Mouse (Mus musculus): ENCODE measurements at regions not wholly inside any gene's neighbourhood (a gene's known extent, or its start where the extent isn't known, plus 50 kb on each side); places are given as distances from the start of the nearest gene placed in this dataset.

DNA sequence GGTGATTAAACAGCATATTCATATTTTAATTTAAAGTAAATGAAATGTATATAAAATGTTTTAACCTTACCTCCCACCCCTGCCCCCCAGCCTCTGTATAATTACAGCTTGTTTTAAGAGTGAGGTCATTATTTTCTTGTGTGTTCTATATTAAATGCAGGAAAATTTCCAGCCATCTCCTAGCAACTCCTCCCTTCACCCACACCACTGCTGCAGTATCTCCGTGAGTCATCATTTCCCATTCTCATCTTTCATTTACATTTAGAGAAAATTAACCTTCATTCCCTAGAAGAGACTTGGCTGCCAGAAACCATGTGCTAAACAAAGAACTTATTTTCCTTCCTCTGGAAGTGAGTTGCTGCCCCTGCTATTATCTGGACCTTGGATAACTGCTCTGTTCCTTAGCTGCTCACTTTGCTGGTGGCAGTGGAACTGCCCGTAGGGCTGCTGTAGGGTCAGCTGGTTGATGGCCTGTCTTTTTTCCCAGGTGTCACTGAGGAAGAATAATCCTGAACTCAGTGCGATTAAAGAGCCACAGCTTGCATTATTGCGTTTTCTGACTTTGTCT, 467.6 kb downstream of the Mdfic start:
- TF ChIP-seq CTCF (IDR thresholded peaks at IDR 0.05; ENCODE audit: control insufficient read depth, insufficient read depth, insufficient replicate concordance, low read depth, low read length), result no peak
- no peak for TF ChIP-seq POLR2A (IDR thresholded peaks at IDR 0.05; ENCODE audit: control insufficient read depth, low read depth, low read length)
